ENCODE assay signal across 26 mouse cellular contexts in genomic region chr3:14772473-14772872, GRCm38 (mm10). TPM values are rescaled to one million over a fixed set of nuclear protein-coding genes. Genes with fewer than 3 reads are reported as not detected.
"Had no signal": no experiment of that assay in that cellular context is flagged by ENCODE, and none has a peak within 500 bp of the region (broad histone marks: within the 10 kb centered on the region; RNA-seq: fewer than 3 reads in every experiment).

No protein-coding gene starts in this region.

RNA-seq across cellular contexts. Expression of gene Car1, which starts 35.7 kb away (rescaled TPM):
- total RNA-seq: heart, postnatal 10 days; heart, postnatal 14 days; heart, postnatal 25 days; heart, postnatal 36 days; heart, postnatal 4 days; hindbrain, postnatal 0 days; layer of hippocampus, adult 18-20 months; layer of hippocampus, adult 2 months; layer of hippocampus, adult 8-10 months; layer of hippocampus, postnatal 10 days; layer of hippocampus, postnatal 14 days; layer of hippocampus, postnatal 25 days; layer of hippocampus, postnatal 36 days; left cerebral cortex, adult 18-20 months; left cerebral cortex, adult 2 months had no signal
- polyA plus RNA-seq: heart, embryonic 16.5 days; hindbrain, embryonic 10.5 days; hindbrain, embryonic 11.5 days; hindbrain, embryonic 13.5 days; hindbrain, embryonic 14.5 days; hindbrain, embryonic 15.5 days; hindbrain, embryonic 16.5 days; inflammation-experienced regulatory T-cells, adult 6 months; intestine, embryonic 14.5 days; kidney, embryonic 14.5 days; kidney, embryonic 16.5 days had no signal
